Mouse (Mus musculus) lung, adult 2 months (tissue): ENCODE results near the gene Pla2g15. TPM values are rescaled to one million over a fixed set of nuclear protein-coding genes. Genes with fewer than 3 reads are reported as not detected.
A peak's percentile ranks its signal among the peaks of the same experiment; 100 is the strongest.

Experiments used
- DNase-seq: peaks from one replicate; pipeline ENCODE4 v3.0.0; 2022
- H3K4me1 ChIP-seq: fragments of 200-500 bp; 2 replicates; pipeline ENCODE4 v1.6.1; 2011; ENCODE audit warnings: low read length; ENCODE audit not compliant: control insufficient read depth, insufficient read depth
- H3K4me3 ChIP-seq: fragments of 200-500 bp; replicated peaks from 2 replicates; pipeline ENCODE3; 2011; ENCODE audit warnings: low read depth, mild to moderate bottlenecking, control low read depth, low read length; ENCODE audit errors: extremely low read depth
- CTCF ChIP-seq: fragments of 200-500 bp; IDR thresholded peaks from 2 replicates; pipeline ENCODE4 v1.5.1; 2011; ENCODE audit warnings: mild to moderate bottlenecking, low read length, control low read depth; ENCODE audit not compliant: insufficient read depth
- POLR2A ChIP-seq: fragments of 200-500 bp; IDR thresholded peaks from 2 replicates; pipeline ENCODE4 v1.6.1; 2011; ENCODE audit warnings: low read depth, mild to moderate bottlenecking, control low read depth, low read length, borderline replicate concordance; ENCODE audit errors: extremely low read depth
- WGBS: fragments of 180-500 bp; shearing (Covaris S2); methylation state at CpG from one replicate; pipeline ENCODE4 v1.1.7; 2018; 5-methylcytosine and 5-hydroxymethylcytosine counted together
- polyA plus RNA-seq: library from polyadenylated mRNA; depleted of rRNA; stranded (reverse); fragments of >200 nt; gene quantifications from 2 replicates; pipeline ENCODE4 v1.2.3, GENCODE M21; 2012; rRNA removed

Gene Pla2g15
- polyA plus RNA-seq: 24.8 and 28.3 TPM in 2 replicates

DNA sequence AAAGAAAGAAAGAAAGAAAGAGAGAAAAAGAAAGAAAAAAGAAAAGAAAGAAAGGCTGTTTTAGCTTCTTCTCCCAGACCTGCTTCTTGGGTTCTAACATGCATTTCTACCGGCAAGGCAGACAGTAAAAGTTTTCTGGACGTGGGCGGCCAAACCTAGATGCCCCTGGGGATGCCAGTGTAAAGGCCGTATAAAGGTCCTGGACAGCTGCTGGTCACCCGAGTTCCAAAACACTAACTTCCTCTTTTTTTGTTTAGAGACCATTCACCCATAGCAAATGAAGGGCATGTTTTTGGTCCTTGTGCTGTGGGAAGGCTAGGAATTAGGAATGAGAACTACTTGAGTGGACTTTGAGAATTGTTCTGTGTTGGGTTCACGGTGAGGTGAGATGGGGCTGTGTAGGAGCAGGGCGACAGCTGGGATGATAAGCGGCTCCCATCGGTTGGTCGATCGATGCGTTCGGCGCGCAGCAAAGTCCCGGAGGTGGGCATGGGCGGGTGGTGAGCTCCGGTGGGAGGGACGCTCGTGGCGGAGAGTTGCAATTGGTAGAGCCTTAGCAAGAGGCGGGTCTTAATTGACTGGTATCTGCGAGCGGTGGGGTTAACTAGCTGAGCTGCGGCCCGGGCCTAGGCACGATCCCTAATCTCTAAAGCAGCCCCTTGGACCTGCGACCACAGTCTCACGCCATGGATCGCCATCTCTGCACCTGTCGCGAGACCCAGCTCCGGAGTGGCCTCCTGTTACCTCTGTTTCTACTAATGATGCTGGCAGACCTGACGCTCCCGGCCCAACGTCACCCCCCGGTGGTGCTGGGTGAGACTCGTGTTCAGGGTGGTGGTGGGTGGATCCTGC, at the start of gene Pla2g15:
Pla2g15 (plus strand) TSS at position 599 of the 852 bp plus-strand sequence.
- Histone ChIP-seq H3K4me1 (0 out of 2 replicates have a peak, but pooled peaks cover 2% of the 10 kb centered on the region), H3K4me3 (peak within 1 kb of the TSS; percentile 70)
- TF ChIP-seq POLR2A: peak; percentile 79; the same call in 1 of the 2 replicates
- no peak for TF ChIP-seq CTCF
- peak; percentile 87 for DNase-seq
- whole genome bisulfite sequencing: 1% methylated on average over 38 of the region's 38 CpGs

DNA sequence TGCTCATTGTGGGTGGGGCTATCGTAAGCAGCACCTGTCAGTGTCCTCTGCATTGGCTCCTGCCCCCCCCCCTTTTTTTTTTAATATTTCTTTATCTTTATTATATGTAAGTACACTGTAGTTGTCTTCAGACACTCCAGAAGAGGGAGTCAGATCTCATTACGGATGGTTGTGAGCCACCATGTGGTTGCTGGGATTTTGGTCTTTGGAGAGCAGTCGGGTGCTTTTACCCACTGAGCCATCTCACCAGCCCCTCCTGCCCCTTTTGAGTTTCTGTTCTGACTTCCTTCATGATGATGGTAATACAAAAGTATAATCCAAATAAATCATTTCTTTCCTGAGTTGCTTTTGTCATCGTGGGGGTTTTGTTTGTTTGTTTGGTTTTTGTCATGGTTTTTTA, 47.9 kb upstream of the Pla2g15 start:
- WGBS: 80% methylated on average over 4 of the region's 4 CpGs
- H3K4me3 ChIP-seq: no peak overlapping the region
- TF ChIP-seq POLR2A (no peak), CTCF (no peak)
- H3K4me1 ChIP-seq: no peaks in the 10 kb centered on the region
- DNase-seq: no peak

DNA sequence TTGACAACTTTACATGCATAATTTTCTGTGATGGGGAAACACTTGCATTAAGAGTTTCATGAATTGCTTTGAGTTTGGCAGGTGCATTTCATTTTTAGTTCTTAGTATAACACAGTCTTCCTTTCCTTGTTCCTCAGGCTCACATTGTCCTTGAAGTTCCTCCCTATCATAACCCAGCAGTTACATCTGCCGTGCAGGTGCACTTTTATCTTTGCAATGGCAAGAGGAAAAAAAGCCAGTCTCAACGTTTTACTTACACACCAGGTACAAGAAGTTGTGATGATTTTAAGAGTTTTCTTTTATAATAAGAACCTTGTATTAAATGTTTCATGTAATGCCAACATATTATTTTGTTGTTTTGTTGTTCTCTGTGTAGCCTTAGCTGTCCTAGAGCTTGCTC, 46.3 kb upstream of the Pla2g15 start:
- WGBS: 77% methylated on average over 2 of the region's 2 CpGs

DNA sequence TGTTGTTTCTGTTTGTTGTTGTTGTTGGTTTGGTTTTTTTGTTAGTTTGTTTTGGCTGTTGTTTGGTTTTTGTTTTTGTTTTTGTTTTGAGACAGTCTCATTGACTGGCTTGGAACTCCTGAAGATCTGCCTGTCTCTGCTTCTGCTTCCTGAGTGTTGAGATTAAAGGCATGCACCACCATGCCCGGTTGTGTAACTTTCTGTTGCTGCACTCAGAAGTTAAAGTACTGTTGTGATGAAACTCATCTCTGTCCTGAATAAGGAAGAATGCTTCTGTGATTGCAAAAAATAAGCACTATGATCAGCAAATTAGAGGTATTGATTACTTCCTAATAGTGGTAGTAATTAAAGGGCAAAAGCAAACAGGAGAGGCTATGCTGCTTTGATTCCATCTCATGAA, 44.0 kb upstream of the Pla2g15 start:
- Histone ChIP-seq H3K4me1 (no peaks in the 10 kb centered on the region), H3K4me3 (no peak overlapping the region)
- no peak for TF ChIP-seq CTCF
- no peak for TF ChIP-seq POLR2A
- whole genome bisulfite sequencing: 73% methylated on average over 1 of the region's 1 CpGs
- no peak for DNase-seq

More for the DNA sequence above, 46.3 kb upstream of the Pla2g15 start:
- no peak overlapping the region for H3K4me3 ChIP-seq
- TF ChIP-seq CTCF (no peak), POLR2A (no peak)
- no peaks in the 10 kb centered on the region for H3K4me1 ChIP-seq
- no peak for DNase-seq

DNA sequence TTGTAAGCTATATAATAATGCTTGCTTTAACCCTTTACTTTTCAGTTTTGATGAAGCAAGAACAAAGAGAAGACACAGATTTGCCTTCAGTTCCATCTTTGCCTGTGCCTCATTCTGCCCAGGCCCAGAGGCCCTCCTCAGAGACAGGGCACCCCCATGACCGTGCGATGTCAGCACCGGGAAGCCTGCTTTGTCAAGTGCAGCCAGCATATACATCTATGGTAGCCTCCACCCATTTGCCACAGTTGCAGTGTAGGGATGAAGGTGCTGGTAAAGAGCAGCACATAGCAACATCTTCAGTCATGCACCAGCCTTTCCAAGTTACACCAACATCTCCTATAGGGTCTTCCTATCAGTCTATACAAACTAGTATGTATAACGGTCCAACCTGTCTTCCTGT, 42.1 kb upstream of the Pla2g15 start:
- peak; percentile 12 for DNase-seq
- TF ChIP-seq CTCF (no peak), POLR2A (no peak)
- no peaks in the 10 kb centered on the region for H3K4me1 ChIP-seq
- WGBS: 93% methylated on average over 4 of the region's 4 CpGs
- H3K4me3 ChIP-seq: no peak overlapping the region

DNA sequence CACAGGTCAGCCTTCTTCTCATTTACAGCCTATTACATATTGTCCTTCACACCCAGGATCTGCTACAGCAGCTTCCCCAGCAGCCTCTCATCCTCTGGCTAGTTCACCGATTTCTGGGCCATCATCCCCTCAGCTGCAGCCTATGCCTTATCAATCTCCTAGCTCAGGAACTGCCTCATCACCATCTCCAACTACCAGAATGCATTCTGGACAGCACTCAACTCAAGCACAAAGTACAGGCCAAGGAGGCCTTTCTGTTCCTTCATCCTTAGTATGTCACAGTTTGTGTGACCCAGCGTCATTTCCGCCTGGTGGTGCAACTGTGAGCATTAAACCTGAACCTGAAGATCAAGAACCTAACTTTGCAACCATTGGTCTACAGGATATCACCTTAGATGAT, 41.5 kb upstream of the Pla2g15 start:
- H3K4me3 ChIP-seq: no peak overlapping the region
- DNase-seq: peak; percentile 8
- no peaks in the 10 kb centered on the region for H3K4me1 ChIP-seq
- WGBS: 94% methylated on average over 3 of the region's 3 CpGs
- TF ChIP-seq CTCF: no peak
- no peak for TF ChIP-seq POLR2A

DNA sequence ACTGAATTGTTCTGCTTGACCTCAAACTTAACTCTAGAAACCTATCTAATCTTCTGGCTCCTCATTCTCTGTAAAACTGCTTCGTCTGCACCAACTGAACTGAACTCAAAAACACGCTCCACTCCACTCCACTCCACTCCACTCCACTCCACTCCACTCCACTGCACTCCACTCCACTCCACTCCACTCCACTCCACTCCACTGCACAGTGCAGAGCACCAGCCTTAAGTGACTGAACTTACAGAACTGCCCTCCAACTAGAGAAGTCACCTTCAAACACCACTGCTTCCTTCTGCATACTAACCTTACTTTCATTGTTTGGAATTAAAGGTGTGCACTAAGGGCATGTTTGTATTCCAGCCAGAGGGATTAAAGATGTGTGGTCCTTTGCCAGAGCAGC, 38.2 kb upstream of the Pla2g15 start:
- DNase-seq: peak; percentile 33
- 71% methylated on average over 2 of the region's 2 CpGs for WGBS

DNA sequence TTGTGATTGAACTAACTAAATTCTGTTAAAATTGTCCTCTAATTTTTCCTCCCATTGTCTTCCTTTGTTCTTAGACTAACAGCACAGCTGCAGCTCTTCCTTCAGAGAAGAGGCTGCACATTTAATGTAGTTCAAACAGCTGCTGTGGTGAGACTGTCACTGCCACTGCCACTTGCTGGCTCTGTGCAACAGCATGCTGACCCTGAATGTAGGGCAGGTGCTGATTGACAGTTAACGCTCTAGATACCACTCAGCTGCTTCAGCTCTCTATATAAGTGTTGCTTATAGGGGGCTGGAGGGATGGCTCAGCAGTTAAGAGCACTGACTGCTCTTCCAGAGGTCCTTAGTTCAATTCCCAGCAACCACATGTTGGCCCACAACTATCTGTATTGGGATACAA, 37.7 kb upstream of the Pla2g15 start:
- 64% methylated on average over 1 of the region's 1 CpGs for WGBS
- TF ChIP-seq POLR2A: no peak
- no peak for TF ChIP-seq CTCF
- H3K4me1 ChIP-seq: no peaks in the 10 kb centered on the region
- H3K4me3 ChIP-seq: no peak overlapping the region
- no peak for DNase-seq

More for the DNA sequence above, 38.2 kb upstream of the Pla2g15 start:
- TF ChIP-seq POLR2A (no peak), CTCF (no peak)
- no peaks in the 10 kb centered on the region for H3K4me1 ChIP-seq
- no peak overlapping the region for H3K4me3 ChIP-seq

DNA sequence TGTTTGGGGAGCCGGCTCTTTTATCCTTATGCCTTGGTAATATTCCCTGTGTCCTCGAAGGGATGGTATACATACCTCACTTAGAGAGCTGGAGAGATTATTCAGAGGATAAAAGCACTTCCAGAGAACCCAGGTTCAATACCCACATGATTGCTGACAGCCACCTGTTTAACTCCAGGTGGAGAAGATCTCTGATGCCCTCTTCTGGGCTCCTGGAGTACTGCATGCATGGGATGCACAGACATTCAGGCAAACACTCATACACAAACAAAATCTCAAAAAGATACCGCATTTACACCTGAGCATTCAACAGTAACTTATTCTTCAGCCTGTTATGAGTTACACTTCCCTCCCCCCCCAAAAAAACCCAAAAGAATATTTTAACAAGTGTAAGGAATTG, 34.3 kb upstream of the Pla2g15 start:
- Histone ChIP-seq H3K4me3 (no peak overlapping the region), H3K4me1 (no peaks in the 10 kb centered on the region)
- TF ChIP-seq POLR2A: no peak
- peak; percentile 43 for TF ChIP-seq CTCF
- peak; percentile 19 for DNase-seq
- 92% methylated on average over 3 of the region's 3 CpGs for WGBS

DNA sequence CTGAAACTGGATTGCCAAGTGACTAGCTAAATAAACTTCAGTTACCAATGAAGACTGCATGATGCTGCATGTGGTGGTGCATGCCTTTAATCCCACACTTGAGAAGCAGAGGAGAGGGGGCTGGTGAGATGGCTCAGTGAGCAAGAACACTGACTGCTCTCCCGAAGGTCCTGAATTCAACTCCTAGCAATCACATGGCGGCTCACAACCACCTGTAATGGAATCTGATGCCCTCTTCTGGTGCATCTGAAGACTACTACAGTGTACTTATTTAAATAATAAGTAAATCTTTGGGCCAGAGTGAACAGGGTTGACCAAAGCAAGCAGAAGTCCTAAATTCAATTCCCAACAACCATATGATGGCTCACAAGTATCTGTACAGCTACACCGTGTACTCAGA, 26.8 kb upstream of the Pla2g15 start:
- no peak for DNase-seq
- Histone ChIP-seq H3K4me3 (no peak overlapping the region), H3K4me1 (no peaks in the 10 kb centered on the region)
- TF ChIP-seq CTCF (no peak), POLR2A (no peak)
- WGBS: 79% methylated on average over 3 of the region's 3 CpGs

DNA sequence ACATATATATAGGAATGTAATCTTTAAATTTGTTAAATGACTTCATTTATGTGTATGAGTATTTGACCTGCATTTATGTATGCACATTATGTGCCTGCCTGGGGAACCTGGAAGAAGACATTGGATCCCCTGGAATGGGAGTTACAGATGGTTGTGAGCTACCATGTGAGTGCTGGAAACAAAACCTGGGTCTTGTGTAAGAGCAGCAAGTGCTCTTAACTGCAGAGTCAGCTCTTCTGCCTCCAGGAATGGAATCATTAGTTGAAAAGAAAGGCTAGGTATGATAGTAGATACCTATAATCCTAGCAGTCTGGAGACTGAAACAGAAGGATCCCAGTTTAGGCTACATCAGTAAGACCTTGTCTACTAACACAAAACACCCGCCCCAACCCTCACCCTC, 24.1 kb upstream of the Pla2g15 start:
- TF ChIP-seq CTCF: no peak
- no peak for TF ChIP-seq POLR2A
- no peak for DNase-seq
- Histone ChIP-seq H3K4me1 (no peaks in the 10 kb centered on the region), H3K4me3 (no peak overlapping the region)
- 75% methylated on average over 1 of the region's 1 CpGs for WGBS
